Mouse (Mus musculus) ES-E14 (cell line): ENCODE data around the gene Cux1. TPM values are rescaled to one million over a fixed set of nuclear protein-coding genes. Genes with fewer than 3 reads are reported as not detected.
"Not testable (repeated sequence)": the region's sequence is repeated elsewhere in the genome, so short reads cannot be mapped to it uniquely, and the experiment has no call there.

ENCODE experiments used
- DNase-seq: peaks from one replicate; pipeline ENCODE4 v3.0.0-alpha.2; 2013; ENCODE audit warnings: low read depth, low spot score
- H3K27ac ChIP-seq: 2 replicates; pipeline ENCODE4 v1.5.1; 2012; ENCODE audit warnings: low read depth, mild to moderate bottlenecking, low read length, moderate library complexity, mixed read lengths; ENCODE audit not compliant: poor library complexity, insufficient read depth, severe bottlenecking
- H3K36me3 ChIP-seq: 2 replicates; pipeline ENCODE4 v1.6.1; 2012; ENCODE audit warnings: mild to moderate bottlenecking, low read length, moderate library complexity, mixed read lengths; ENCODE audit not compliant: control insufficient read depth, poor library complexity, insufficient read depth, severe bottlenecking
- H3K4me1 ChIP-seq, 2 experiments: fragments of 150-350 bp in 1 of 2; sonication (generic) in 1 of 2; 2 replicates each; pipeline ENCODE4 v1.6.1; 2012; ENCODE audit warnings: low read length in 2 of 2, mild to moderate bottlenecking in 1 of 2, mixed read lengths in 1 of 2; ENCODE audit not compliant: control insufficient read depth in 2 of 2, insufficient read depth in 2 of 2, poor library complexity in 1 of 2
- H3K4me3 ChIP-seq, 2 experiments: fragments of 150-350 bp in 1 of 2; sonication (generic) in 1 of 2; 2 replicates each; pipeline ENCODE4 v1.5.1; 2012; ENCODE audit warnings: low read length in 2 of 2, low read depth in 1 of 2, mild to moderate bottlenecking in 1 of 2, mixed read lengths in 1 of 2; ENCODE audit not compliant: insufficient read depth in 1 of 2, poor library complexity in 1 of 2, severe bottlenecking in 1 of 2
- H3K9ac ChIP-seq: 2 replicates; pipeline ENCODE4 v1.6.1; 2012; ENCODE audit warnings: low read depth, mild to moderate bottlenecking, low read length, mixed read lengths; ENCODE audit not compliant: poor library complexity, insufficient read depth, severe bottlenecking
- H3K9me3 ChIP-seq: fragments of 150-350 bp; sonication (generic); 2 replicates; pipeline ENCODE4 v1.6.1; 2012; ENCODE audit warnings: low read depth, mild to moderate bottlenecking, low read length; ENCODE audit not compliant: control insufficient read depth, insufficient read depth
- CHD2 ChIP-seq: IDR thresholded peaks from 2 replicates; pipeline ENCODE4 v1.6.1; 2014; ENCODE audit warnings: mild to moderate bottlenecking, low read depth, low read length, inconsistent platforms
- HCFC1 ChIP-seq: IDR thresholded peaks from 2 replicates; pipeline ENCODE4 v1.6.1; 2012; ENCODE audit warnings: low read length, inconsistent platforms, borderline replicate concordance; ENCODE audit not compliant: insufficient read depth
- MAFK ChIP-seq: IDR thresholded peaks from 2 replicates; pipeline ENCODE4 v1.6.1; 2014; ENCODE audit warnings: mild to moderate bottlenecking, low read depth, low read length, inconsistent platforms; ENCODE audit not compliant: insufficient read depth
- ZC3H11A ChIP-seq: IDR thresholded peaks from 2 replicates; pipeline ENCODE4 v1.6.1; 2012; ENCODE audit warnings: low read depth, mild to moderate bottlenecking, inconsistent platforms, low read length, borderline replicate concordance
- ZNF384 ChIP-seq: IDR thresholded peaks from 2 replicates; pipeline ENCODE4 v1.6.1; 2012; ENCODE audit warnings: low read depth, low read length, inconsistent platforms
- in situ Hi-C, 2 experiments: fragments of 600-800 bp; cut with MboI; formaldehyde crosslinking; loops; one replicate each; pipeline ENCODE4 v1.15.1; 2025; ENCODE audit warnings: low sequenced_read_pairs in 2 of 2, inconsistent platforms in 1 of 2; ENCODE audit not compliant: unreplicated experiment in 2 of 2
- total RNA-seq: library from RNA; depleted of rRNA; stranded (reverse); fragments of 300-350 nt; gene quantifications from 2 replicates; pipeline ENCODE4 v1.2.3, GENCODE M21; 2012

The Cux1 gene
- total RNA-seq, 1 experiment = 23.6 TPM

GRCm38 (mm10) chr5:136476272-136476671, 91.0 kb downstream of the Cux1 start:
- in situ Hi-C loops = no loop called here
- Histone ChIP-seq H3K4me3 (no peak overlapping the region), H3K27ac (no peak overlapping the region), H3K9me3 (no peaks in the 10 kb centered on the region), H3K4me1 (no peaks in the 10 kb centered on the region), H3K9ac (no peak overlapping the region), H3K36me3 (no peaks in the 10 kb centered on the region; the same call in 1 of the 2 replicates)
- DNase-seq = no peak
- no peak for TF ChIP-seq HCFC1
- TF ChIP-seq ZC3H11A = no peak
- TF ChIP-seq ZNF384 = no peak
- no peak for TF ChIP-seq MAFK
- TF ChIP-seq CHD2 = no peak

GRCm38 (mm10) chr5:136475161-136475560, 92.1 kb downstream of the Cux1 start:
- no peak for DNase-seq
- in situ Hi-C loops = no loop called here
- H3K27ac ChIP-seq = no peak overlapping the region
- no peaks in the 10 kb centered on the region; the same call in 1 of the 2 replicates for H3K36me3 ChIP-seq
- peaks cover 0 to 4% of the 10 kb centered on the region in 2 experiments; a peak in 2 of 4 replicates for H3K4me1 ChIP-seq
- TF ChIP-seq CHD2 (no peak), MAFK (no peak), ZNF384 (no peak), HCFC1 (no peak), ZC3H11A (no peak)
- no peaks in the 10 kb centered on the region for H3K9me3 ChIP-seq
- no peak overlapping the region for H3K4me3 ChIP-seq
- no peak overlapping the region for H3K9ac ChIP-seq

GRCm38 (mm10) chr5:136474086-136474485, 93.2 kb downstream of the Cux1 start:
- Histone ChIP-seq H3K36me3 (no peaks in the 10 kb centered on the region; the same call in 1 of the 2 replicates), H3K9me3 (no peaks in the 10 kb centered on the region), H3K4me3 (no peak overlapping the region), H3K9ac (no peak overlapping the region), H3K4me1 (peaks cover 0 to 4% of the 10 kb centered on the region in 2 experiments; a peak in 2 of 4 replicates), H3K27ac (no peak overlapping the region)
- no peak for DNase-seq
- TF ChIP-seq ZC3H11A (no peak), CHD2 (no peak), ZNF384 (no peak), MAFK (no peak), HCFC1 (no peak)
- in situ Hi-C loops = no loop called here

GRCm38 (mm10) chr5:136473337-136473736, 94.0 kb downstream of the Cux1 start:
- TF ChIP-seq MAFK (no peak), CHD2 (no peak), ZNF384 (no peak), HCFC1 (no peak), ZC3H11A (no peak)
- Histone ChIP-seq H3K4me3 (no peak overlapping the region), H3K9me3 (no peaks in the 10 kb centered on the region), H3K27ac (no peak overlapping the region), H3K4me1 (peaks cover 0 to 4% of the 10 kb centered on the region in 2 experiments; a peak in 2 of 4 replicates), H3K9ac (no peak overlapping the region), H3K36me3 (no peaks in the 10 kb centered on the region)
- no peak for DNase-seq
- in situ Hi-C loops = no loop called here

- in situ Hi-C loops = no loop called here
Measured at GRCm38 (mm10) chr5:136472846-136473245, 94.4 kb downstream of the Cux1 start.

GRCm38 (mm10) chr5:136470985-136471735, 96.1 kb downstream of the Cux1 start:
- H3K4me1 ChIP-seq, H3K9ac ChIP-seq, H3K27ac ChIP-seq, H3K36me3 ChIP-seq, H3K4me3 ChIP-seq, H3K9me3 ChIP-seq, in situ Hi-C loops: not testable (repeated sequence)
- peak; percentile 21 for DNase-seq

More at GRCm38 (mm10) chr5:136472846-136473245, 94.4 kb downstream of the Cux1 start:
- no peak for DNase-seq
- no peaks in the 10 kb centered on the region for H3K9me3 ChIP-seq
- no peak for TF ChIP-seq HCFC1
- no peak for TF ChIP-seq CHD2
- TF ChIP-seq ZC3H11A = no peak
- no peak for TF ChIP-seq MAFK
- TF ChIP-seq ZNF384 = no peak
- no peak overlapping the region for H3K27ac ChIP-seq
- H3K4me1 ChIP-seq = peaks cover 0 to 4% of the 10 kb centered on the region in 2 experiments; a peak in 2 of 4 replicates
- no peak overlapping the region for H3K4me3 ChIP-seq
- H3K36me3 ChIP-seq = no peaks in the 10 kb centered on the region
- no peak overlapping the region for H3K9ac ChIP-seq
